Mouse (Mus musculus) heart, adult 2 months (tissue): ENCODE results near the gene Myadml2. TPM values are rescaled to one million over a fixed set of nuclear protein-coding genes. Genes with fewer than 3 reads are reported as not detected.

Source experiments
- DNase-seq, 2 experiments: peaks; one replicate each; pipeline ENCODE4 v3.0.0; 2021
- H3K27ac ChIP-seq: fragments of 200-600 bp; 2 replicates; pipeline ENCODE4 v1.8.1; 2022
- H3K27me3 ChIP-seq: fragments of 200-500 bp; 2 replicates; pipeline ENCODE4 v1.6.1; 2012; ENCODE audit warnings: mild to moderate bottlenecking, low read length, inconsistent platforms, mixed read lengths; ENCODE audit not compliant: control insufficient read depth, insufficient read depth
- H3K36me3 ChIP-seq: fragments of 200-500 bp; 2 replicates; pipeline ENCODE4 v1.6.1; 2012; ENCODE audit warnings: low read length, inconsistent platforms; ENCODE audit not compliant: control insufficient read depth, insufficient read depth
- H3K4me1 ChIP-seq: fragments of 200-500 bp; 2 replicates; pipeline ENCODE4 v1.6.1; 2011; ENCODE audit warnings: low read length; ENCODE audit not compliant: control insufficient read depth, insufficient read depth
- H3K4me3 ChIP-seq: fragments of 200-600 bp; 2 replicates; pipeline ENCODE4 v1.8.1; 2022
- H3K79me2 ChIP-seq: fragments of 200-500 bp; replicated peaks from 2 replicates; pipeline ENCODE4 v1.6.1; 2012; ENCODE audit warnings: mild to moderate bottlenecking, inconsistent platforms, low read length, moderate library complexity, mixed read lengths; ENCODE audit not compliant: control insufficient read depth, insufficient read depth
- H3K9ac ChIP-seq: fragments of 200-500 bp; 2 replicates; pipeline ENCODE4 v1.6.1; 2012; ENCODE audit warnings: low read depth, mild to moderate bottlenecking, control low read depth, inconsistent platforms, low read length, mixed read lengths
- CTCF ChIP-seq: fragments of 200-600 bp; IDR thresholded peaks from 2 replicates; pipeline ENCODE4 v1.8.1; 2022; ENCODE audit warnings: antibody characterized with exemption, mild to moderate bottlenecking, moderate library complexity
- EP300 ChIP-seq: fragments of 200-500 bp; IDR thresholded peaks from 2 replicates; pipeline ENCODE4 v1.6.1; 2011; ENCODE audit warnings: low read depth, low read length, control low read depth; ENCODE audit not compliant: insufficient read depth
- POLR2A ChIP-seq: fragments of 200-500 bp; IDR thresholded peaks from 2 replicates; pipeline ENCODE4 v1.6.1; 2011; ENCODE audit warnings: mild to moderate bottlenecking, low read depth, low read length, control low read depth; ENCODE audit not compliant: insufficient read depth
- WGBS: fragments of 180-500 bp; shearing (Covaris S2); methylation state at CpG from one replicate; pipeline ENCODE4 v1.1.7; 2018; 5-methylcytosine and 5-hydroxymethylcytosine counted together
- intact Hi-C: fragments of 180-260 bp; cut with DNase I; formaldehyde crosslinking; loops from one replicate; pipeline ENCODE4 v1.15.1; 2025
- polyA plus RNA-seq: library from polyadenylated mRNA; depleted of rRNA; stranded (reverse); fragments of >200 nt; gene quantifications from 2 replicates; pipeline ENCODE4 v1.2.3, GENCODE M21; 2012
- total RNA-seq, 2 experiments: library from RNA; stranded (reverse); gene quantifications; 2 replicates each; pipeline ENCODE4 v1.2.3; 2021

Gene Myadml2
- total and polyA plus RNA-seq, 3 experiments = 55.1 to 87.3 (median 77.6) TPM

DNA sequence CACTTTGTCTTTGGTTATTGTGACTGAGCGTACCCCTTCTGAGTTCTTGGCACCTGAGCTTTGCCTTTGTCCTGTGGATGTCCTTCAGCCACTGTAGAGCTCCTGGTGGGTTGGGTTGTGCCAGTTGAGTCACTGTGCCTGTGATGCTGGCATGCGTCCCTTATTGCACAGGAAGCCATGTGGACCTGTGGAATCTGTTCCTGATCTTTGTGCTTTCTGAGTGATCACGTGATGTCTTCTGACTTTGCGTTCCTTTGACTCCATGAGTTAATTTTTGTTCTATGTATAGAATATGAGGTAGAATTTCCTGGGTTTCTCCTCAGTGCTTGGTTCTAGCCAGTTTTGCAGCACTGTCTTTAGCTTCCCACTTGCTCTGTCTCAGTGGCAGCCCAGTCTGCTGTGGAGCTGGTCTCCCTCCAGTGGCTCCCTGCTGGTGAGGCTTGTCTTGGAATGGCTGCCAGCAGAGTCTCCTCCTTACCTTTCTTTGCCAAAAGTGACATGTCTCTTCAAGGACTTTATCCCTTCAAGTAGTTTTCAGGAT is 44.6 kb upstream of the Myadml2 start:
- H3K4me1 ChIP-seq = peaks cover 4% of the 10 kb centered on the region

DNA sequence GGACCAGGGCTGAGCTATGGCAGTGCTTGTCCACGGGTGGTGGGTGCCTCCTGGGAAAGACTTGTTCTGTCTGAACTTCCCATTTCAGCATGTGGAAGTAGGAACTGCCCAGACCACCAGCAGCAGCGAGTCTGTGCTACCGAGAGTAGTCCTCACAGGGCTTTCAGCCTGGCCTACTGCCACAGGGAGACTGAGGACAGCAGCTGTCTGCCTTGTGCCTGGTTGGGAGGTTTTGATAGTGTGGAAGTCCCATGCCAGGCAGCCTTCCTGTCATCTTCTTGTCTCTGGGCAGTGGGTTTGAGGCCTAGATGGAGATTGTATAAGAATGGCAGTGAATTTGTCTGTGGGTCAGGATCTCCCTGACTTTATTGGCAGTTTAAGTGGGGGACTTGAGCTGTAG is 41.4 kb upstream of the Myadml2 start:
- H3K9ac ChIP-seq = no peak overlapping the region
- intact Hi-C loops = no loop called here
- WGBS = 66% methylated on average over 3 of the region's 3 CpGs
- H3K27me3 ChIP-seq = no peaks in the 10 kb centered on the region
- no peak for DNase-seq
- H3K79me2 ChIP-seq = 0 out of 2 replicates have a peak, but pooled peaks cover 1% of the 10 kb centered on the region
- H3K4me1 ChIP-seq = peaks cover 6% of the 10 kb centered on the region
- H3K4me3 ChIP-seq = no peak overlapping the region
- TF ChIP-seq EP300 (no peak), POLR2A (no peak), CTCF (no peak)
- H3K27ac ChIP-seq = no peak overlapping the region
- no peaks in the 10 kb centered on the region for H3K36me3 ChIP-seq

More for the DNA sequence above, 44.6 kb upstream of the Myadml2 start:
- H3K4me3 ChIP-seq = no peak overlapping the region
- 0 out of 2 replicates have a peak, but pooled peaks cover 1% of the 10 kb centered on the region for H3K79me2 ChIP-seq
- intact Hi-C loops = no loop called here
- H3K27me3 ChIP-seq = no peaks in the 10 kb centered on the region
- DNase-seq = no peak
- no peak for TF ChIP-seq EP300
- no peak for TF ChIP-seq CTCF
- no peak for TF ChIP-seq POLR2A
- H3K36me3 ChIP-seq = no peaks in the 10 kb centered on the region
- H3K27ac ChIP-seq = no peak overlapping the region
- no peak overlapping the region for H3K9ac ChIP-seq
- 49% methylated on average over 4 of the region's 4 CpGs for WGBS

DNA sequence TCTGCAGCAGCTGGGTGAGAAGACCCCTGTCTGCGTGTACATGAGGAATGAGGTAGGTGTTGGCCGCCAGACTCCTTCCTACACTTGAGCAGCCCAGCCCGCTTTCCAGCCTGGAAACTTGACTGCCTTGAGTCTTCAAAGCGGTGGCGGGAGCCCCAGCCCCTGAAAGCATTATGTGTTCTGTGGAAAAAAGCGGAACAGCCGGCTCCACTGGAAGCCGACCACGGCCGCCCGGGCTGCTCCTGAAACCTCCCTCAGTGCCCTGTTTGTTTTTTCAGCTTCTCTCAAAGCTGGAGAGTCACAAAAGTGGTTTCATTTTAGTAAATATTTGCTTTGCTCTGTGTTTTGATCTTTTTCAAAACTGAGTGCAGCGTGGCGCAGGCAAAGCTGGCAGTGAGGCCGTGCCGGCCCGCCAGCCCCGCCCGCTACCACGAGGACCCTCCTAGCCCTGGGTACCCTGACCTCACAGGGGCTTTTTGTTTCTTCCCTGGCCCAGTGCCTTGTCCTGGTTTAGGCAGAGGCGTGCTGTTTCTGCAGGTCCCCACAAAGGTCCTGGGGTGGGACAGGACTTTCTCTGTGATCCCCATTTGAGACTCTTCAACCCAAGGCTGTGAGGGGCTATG is 38.8 kb upstream of the Myadml2 start:
- Histone ChIP-seq H3K4me1 (peaks cover 2% of the 10 kb centered on the region; the same call in 1 of the 2 replicates), H3K27me3 (no peaks in the 10 kb centered on the region), H3K9ac (no peak overlapping the region), H3K4me3 (no peak overlapping the region), H3K36me3 (no peaks in the 10 kb centered on the region), H3K27ac (no peak overlapping the region), H3K79me2 (0 out of 2 replicates have a peak, but pooled peaks cover 1% of the 10 kb centered on the region)
- intact Hi-C loops = no loop called here
- TF ChIP-seq CTCF = no peak
- TF ChIP-seq POLR2A = no peak
- no peak for TF ChIP-seq EP300
- WGBS = 95% methylated on average over 20 of the region's 20 CpGs
- no peak for DNase-seq

DNA sequence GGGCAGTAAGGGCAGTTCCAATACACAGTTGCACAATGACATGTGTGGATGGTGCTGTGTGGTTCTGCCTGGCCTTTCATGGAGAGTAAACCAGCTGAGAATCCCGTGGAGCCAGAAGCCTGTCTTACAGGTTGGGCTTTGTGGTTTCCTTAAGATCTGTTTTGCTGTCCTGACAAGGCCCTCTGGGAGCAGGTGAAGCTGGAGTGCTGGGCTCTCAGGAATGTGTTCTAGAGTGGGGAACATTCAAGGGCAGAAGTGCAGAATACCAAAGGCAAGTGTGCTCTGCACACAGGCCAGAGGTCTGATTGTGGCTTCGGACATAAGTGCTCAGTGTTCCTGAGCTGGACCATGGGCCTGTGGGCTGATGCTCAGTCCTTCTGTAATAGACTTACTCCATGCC is 36.7 kb upstream of the Myadml2 start:
- 65% methylated on average over 2 of the region's 2 CpGs for WGBS
- H3K36me3 ChIP-seq = no peaks in the 10 kb centered on the region
- H3K27ac ChIP-seq = no peak overlapping the region
- no peak overlapping the region for H3K4me3 ChIP-seq
- no peaks in the 10 kb centered on the region for H3K27me3 ChIP-seq
- intact Hi-C loops = no loop called here
- DNase-seq = no peak
- TF ChIP-seq EP300 (no peak), POLR2A (no peak), CTCF (no peak)
- no peak overlapping the region for H3K9ac ChIP-seq
- peaks cover 2% of the 10 kb centered on the region; the same call in 1 of the 2 replicates for H3K4me1 ChIP-seq
- 0 out of 2 replicates have a peak, but pooled peaks cover 1% of the 10 kb centered on the region for H3K79me2 ChIP-seq

DNA sequence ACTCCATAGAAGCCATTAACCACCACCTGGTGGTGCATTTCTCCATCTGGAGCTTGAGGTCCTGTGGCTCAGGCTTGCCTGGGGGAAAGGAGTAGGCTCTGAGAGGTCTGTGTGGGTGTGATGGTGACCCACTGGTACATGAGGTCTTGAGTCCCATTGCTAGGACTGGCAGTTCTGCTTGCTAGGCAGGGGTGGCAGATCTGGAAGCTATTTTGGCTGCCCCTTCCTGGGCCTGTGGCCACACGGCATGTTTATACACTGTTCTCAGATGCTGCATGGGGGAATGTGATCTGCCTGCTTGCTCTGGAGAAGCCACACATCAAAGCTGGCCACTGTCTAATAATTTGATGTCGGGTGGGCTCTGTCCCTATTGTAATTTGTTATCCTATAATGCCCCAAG is 36.1 kb upstream of the Myadml2 start:
- Histone ChIP-seq H3K27me3 (no peaks in the 10 kb centered on the region), H3K79me2 (no peaks in the 10 kb centered on the region), H3K27ac (no peak overlapping the region), H3K4me1 (peaks cover 2% of the 10 kb centered on the region; the same call in 1 of the 2 replicates), H3K4me3 (no peak overlapping the region), H3K36me3 (no peaks in the 10 kb centered on the region), H3K9ac (no peak overlapping the region)
- DNase-seq = no peak
- TF ChIP-seq CTCF = 0 out of 2 replicates have a peak, but pooled peaks have one; percentile 7
- no peak for TF ChIP-seq POLR2A
- no peak for TF ChIP-seq EP300
- intact Hi-C loops = no loop called here
- WGBS = 78% methylated on average over 2 of the region's 2 CpGs

DNA sequence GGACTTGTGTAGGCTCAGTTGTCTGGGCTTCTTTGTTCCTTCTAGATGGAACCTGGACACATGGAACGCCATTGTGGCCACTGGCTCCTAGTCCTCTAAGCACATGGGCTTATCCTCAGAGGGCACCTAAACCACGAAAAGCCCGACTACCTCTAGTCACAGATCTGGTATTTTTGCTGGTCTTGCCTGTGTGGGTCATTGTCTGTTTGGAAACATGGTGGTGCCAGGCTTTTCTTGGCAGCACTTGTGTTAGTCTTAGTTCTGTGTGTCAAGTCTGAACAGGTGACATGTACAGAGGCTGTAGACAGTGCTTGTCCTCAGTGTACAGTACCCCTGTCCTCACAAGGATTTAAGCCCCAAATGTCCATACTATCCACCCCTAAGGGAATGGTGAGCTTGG is 35.6 kb upstream of the Myadml2 start:
- Histone ChIP-seq H3K27ac (no peak overlapping the region), H3K4me3 (no peak overlapping the region), H3K27me3 (no peaks in the 10 kb centered on the region), H3K4me1 (peaks cover 2% of the 10 kb centered on the region; the same call in 1 of the 2 replicates), H3K79me2 (no peaks in the 10 kb centered on the region), H3K36me3 (no peaks in the 10 kb centered on the region), H3K9ac (no peak overlapping the region)
- no peak for DNase-seq
- intact Hi-C loops = no loop called here
- 90% methylated on average over 3 of the region's 3 CpGs for WGBS
- TF ChIP-seq CTCF (no peak), POLR2A (no peak), EP300 (no peak)
